Mouse (Mus musculus): ENCODE measurements around the gene Pqlc3.
"Not testable (repeated sequence)": the region's sequence is repeated elsewhere in the genome, so short reads cannot be mapped to it uniquely, and the experiment has no call there.

Gene Pqlc3

GRCm38 (mm10) chr12:16999739-17000497 is at the start of gene Pqlc3:
Gene Pqlc3 (minus strand): TSS chr12:17000408.
- DNase-seq, result peak; percentile 89

GRCm38 (mm10) chr12:17049796-17050195 is 49.6 kb upstream of the Pqlc3 start:
- no peak for DNase-seq

- DNase-seq, result peak; percentile 20
Observed at GRCm38 (mm10) chr12:17048979-17049612, 48.9 kb upstream of the Pqlc3 start.

- no peak for DNase-seq
Observed at GRCm38 (mm10) chr12:17043311-17043710, 43.1 kb upstream of the Pqlc3 start.

GRCm38 (mm10) chr12:17040567-17040966 is 40.4 kb upstream of the Pqlc3 start:
- DNase-seq, result no peak

GRCm38 (mm10) chr12:17039415-17039814 is 39.2 kb upstream of the Pqlc3 start:
- no peak for DNase-seq

GRCm38 (mm10) chr12:17038246-17038645 is 38.0 kb upstream of the Pqlc3 start:
- DNase-seq, result peak; percentile 29

- no peak for DNase-seq
Observed at GRCm38 (mm10) chr12:17037053-17037610, 36.9 kb upstream of the Pqlc3 start.

- DNase-seq, result no peak
Observed at GRCm38 (mm10) chr12:17036532-17036931, 36.3 kb upstream of the Pqlc3 start.

- peak; percentile 39 for DNase-seq
Observed at GRCm38 (mm10) chr12:17035128-17035527, 34.9 kb upstream of the Pqlc3 start.

- no peak for DNase-seq
Observed at GRCm38 (mm10) chr12:17034671-17035070, 34.5 kb upstream of the Pqlc3 start.

GRCm38 (mm10) chr12:17033464-17033841 is 33.2 kb upstream of the Pqlc3 start:
- no peak for DNase-seq

GRCm38 (mm10) chr12:17032694-17033463 is 32.7 kb upstream of the Pqlc3 start:
- DNase-seq, result peak; percentile 89

GRCm38 (mm10) chr12:17024554-17025110 is 24.4 kb upstream of the Pqlc3 start:
- DNase-seq, result no peak

GRCm38 (mm10) chr12:17022145-17022544 is 21.9 kb upstream of the Pqlc3 start:
- DNase-seq, result no peak

GRCm38 (mm10) chr12:17021125-17021524 is 20.9 kb upstream of the Pqlc3 start:
- not testable (repeated sequence) for DNase-seq

GRCm38 (mm10) chr12:17018468-17018867 is 18.3 kb upstream of the Pqlc3 start:
- DNase-seq, result peak; percentile 77

GRCm38 (mm10) chr12:17015711-17016110 is 15.5 kb upstream of the Pqlc3 start:
- no peak for DNase-seq

- no peak for DNase-seq
Observed at GRCm38 (mm10) chr12:17012067-17012899, 12.1 kb upstream of the Pqlc3 start.

GRCm38 (mm10) chr12:17011100-17011870 is 11.1 kb upstream of the Pqlc3 start, which contains the start of gene 2410004P03Rik:
Gene 2410004P03Rik (minus strand): TSS chr12:17011727.
- DNase-seq, result peak; percentile 90

GRCm38 (mm10) chr12:17009466-17009865 is 9.3 kb upstream of the Pqlc3 start:
- DNase-seq, result no peak
